Mouse (Mus musculus) thymus, adult 2 months (tissue): ENCODE results near the gene Glo1.

Experiments used
- CTCF ChIP-seq: fragments of 200-500 bp; IDR thresholded peaks from 2 replicates; pipeline ENCODE4 v1.5.1; 2012; ENCODE audit warnings: mild to moderate bottlenecking, control low read depth, low read length, moderate library complexity, borderline replicate concordance; ENCODE audit not compliant: control insufficient read depth, poor library complexity, insufficient read depth; ENCODE audit errors: extremely low read depth
- POLR2A ChIP-seq: fragments of 200-500 bp; IDR thresholded peaks from 2 replicates; pipeline ENCODE4 v1.6.1; 2012; ENCODE audit warnings: mild to moderate bottlenecking, low read length, control low read depth, moderate library complexity; ENCODE audit not compliant: control insufficient read depth, poor library complexity, insufficient read depth; ENCODE audit errors: extremely low read depth

DNA sequence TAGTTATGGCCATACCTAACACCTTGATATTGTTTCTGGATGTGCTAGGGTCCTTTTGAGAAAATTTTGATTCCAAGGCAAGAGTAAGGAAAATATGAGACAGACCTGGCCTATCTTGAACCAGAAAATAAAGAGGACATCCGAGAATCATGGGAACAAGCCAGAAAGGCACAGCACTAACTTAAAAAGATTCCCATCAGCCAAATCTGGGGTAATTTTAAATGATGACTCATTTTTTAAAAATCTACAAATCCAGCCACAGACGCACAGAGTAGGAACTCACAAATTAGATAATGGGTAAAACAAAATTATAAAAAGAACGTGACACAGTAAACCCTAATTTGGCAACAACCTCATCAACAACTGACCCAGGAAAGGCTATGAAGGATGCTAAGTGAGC lies 62.3 kb downstream of the Glo1 start:
- TF ChIP-seq CTCF, result no peak
- no peak for TF ChIP-seq POLR2A
